Comparison of ENCODE assay signal across 9 mouse cellular contexts in genomic region chr3:36352032-36352742, GRCm38 (mm10).
DNase-seq lines count a peak whose midpoint lies in the region; ATAC-seq and TF ChIP-seq lines count a peak whose summit lies in the region.
"Had no signal": no experiment of that assay in that cellular context is flagged by ENCODE, and none has a peak within 500 bp of the region (broad histone marks: within the 10 kb centered on the region; RNA-seq: fewer than 3 reads in every experiment).

No protein-coding gene starts in this region.

- H3K4me3 ChIP-seq in lung, postnatal 0 days (ENCODE audit: low read depth, low read length), result no peak overlapping the region
- H3K4me3 ChIP-seq in forebrain, embryonic 13.5 days, result no peak overlapping the region
- no peak overlapping the region for H3K4me3 ChIP-seq in layer of hippocampus, adult 2 months
- no peak overlapping the region for H3K4me3 ChIP-seq in neural tube, embryonic 14.5 days (ENCODE audit: low read depth, low read length)

- peak overlapping the region; percentile 43 for H3K27ac ChIP-seq in lung, postnatal 0 days (ENCODE audit: low read length)
- peak overlapping the region; percentile 81 for H3K27ac ChIP-seq in forebrain, embryonic 13.5 days
- H3K27ac ChIP-seq in layer of hippocampus, adult 2 months, result peak overlapping the region; percentile 68
- no peak overlapping the region for H3K27ac ChIP-seq in neural tube, embryonic 14.5 days (ENCODE audit: low read depth, low read length)

- no peaks in the 10 kb centered on the region for H3K4me1 ChIP-seq in lung, postnatal 0 days (ENCODE audit: insufficient read depth, low read depth, low read length)
- peaks cover 13% of the 10 kb centered on the region for H3K4me1 ChIP-seq in forebrain, embryonic 13.5 days
- H3K4me1 ChIP-seq in neural tube, embryonic 14.5 days (ENCODE audit: control insufficient read depth, insufficient read depth, low read length), result no peaks in the 10 kb centered on the region

- no peaks in the 10 kb centered on the region for H3K36me3 ChIP-seq in lung, postnatal 0 days (ENCODE audit: insufficient read depth, low read length)
- H3K36me3 ChIP-seq in forebrain, embryonic 13.5 days (ENCODE audit: poor library complexity, severe bottlenecking), result no peaks in the 10 kb centered on the region
- no peaks in the 10 kb centered on the region for H3K36me3 ChIP-seq in neural tube, embryonic 14.5 days (ENCODE audit: control insufficient read depth, insufficient read depth, low read length)

- 50% methylated on average over 4 of the region's 4 CpGs for WGBS in lung, postnatal 0 days
- WGBS in forebrain, embryonic 13.5 days, result 15% methylated on average over 4 of the region's 4 CpGs
- WGBS in neural tube, embryonic 14.5 days, result 32% methylated on average over 4 of the region's 4 CpGs

- peak; percentile 85 for ATAC-seq in lung, postnatal 0 days
- peak; percentile 91 for ATAC-seq in forebrain, embryonic 13.5 days
- ATAC-seq in neural tube, embryonic 14.5 days (ENCODE audit: low read depth), result peak; percentile 44; the same call in 1 of the 2 replicates

- no peaks in the 10 kb centered on the region for H3K9me3 ChIP-seq in lung, postnatal 0 days (ENCODE audit: low read length)
- no peaks in the 10 kb centered on the region for H3K9me3 ChIP-seq in forebrain, embryonic 13.5 days (replicated peaks)
- H3K9me3 ChIP-seq in neural tube, embryonic 14.5 days (ENCODE audit: control insufficient read depth, low read length), result no peaks in the 10 kb centered on the region

- peak; percentile 70 for DNase-seq in lung, postnatal 0 days (ENCODE audit: low spot score)
- no peak for DNase-seq in lung, postnatal 36 days
- DNase-seq in layer of hippocampus, adult 2 months (ENCODE audit: low spot score in 2 of 2), result peak; percentile 19 to 48
- DNase-seq in gastrocnemius, postnatal 14 days, result no peak
- no peak for DNase-seq in adrenal gland, postnatal 25 days
- DNase-seq: gastrocnemius, postnatal 25 days; kidney, adult 9 months had no signal

- no peak overlapping the region for H3K9ac ChIP-seq in lung, postnatal 0 days (replicated peaks; ENCODE audit: low read depth)
- no peak overlapping the region for H3K9ac ChIP-seq in forebrain, embryonic 13.5 days
- no peak overlapping the region for H3K9ac ChIP-seq in neural tube, embryonic 14.5 days (replicated peaks; ENCODE audit: low read depth, low read length)

- no peak overlapping the region for H3K4me2 ChIP-seq in lung, postnatal 0 days (replicated peaks; ENCODE audit: low read depth, low read length)
- H3K4me2 ChIP-seq in forebrain, embryonic 13.5 days, result no peak overlapping the region
- no peak overlapping the region for H3K4me2 ChIP-seq in neural tube, embryonic 14.5 days (ENCODE audit: low read depth, low read length)

- intact Hi-C loops in gastrocnemius, postnatal 14 days (cut with DNase I; ENCODE audit: low total_unique reads), result no loop called here

- TF ChIP-seq EP300 in lung, postnatal 0 days (IDR thresholded peaks at IDR 0.05), result no peak

- TF ChIP-seq CTCF in lung, postnatal 0 days (IDR thresholded peaks at IDR 0.05), result no peak
- no peak for TF ChIP-seq CTCF in layer of hippocampus, adult 2 months (conservative IDR thresholded peaks at IDR 0.05)

- no peaks in the 10 kb centered on the region for H3K27me3 ChIP-seq in lung, postnatal 0 days (replicated peaks; ENCODE audit: insufficient read depth, low read length)
- no peaks in the 10 kb centered on the region for H3K27me3 ChIP-seq in forebrain, embryonic 13.5 days
- H3K27me3 ChIP-seq in neural tube, embryonic 14.5 days (ENCODE audit: control insufficient read depth, insufficient read depth, low read length), result no peaks in the 10 kb centered on the region

Comparison
In these comparisons a context has a peak if more than half of its experiments do, and no peak if none do; other contexts are left out.
1. DNase-seq: peak in lung, postnatal 0 days (single experiment) and layer of hippocampus, adult 2 months (2 of 2); none in lung, postnatal 36 days (single experiment), gastrocnemius, postnatal 14 days (single experiment) and adrenal gland, postnatal 25 days (single experiment).
2. Peak in every context shown above with its lines, with median percentiles within 50 percentile points of each other: ATAC-seq.